Mouse (Mus musculus) liver, adult 2 months (tissue): Measurements from ENCODE around the gene Srgap3.

Experiments used
- CTCF ChIP-seq: fragments of 200-500 bp; IDR thresholded peaks from 2 replicates; pipeline ENCODE4 v1.5.1; 2011; ENCODE audit warnings: low read depth, low read length, control low read depth
- POLR2A ChIP-seq: fragments of 200-500 bp; IDR thresholded peaks from 2 replicates; pipeline ENCODE4 v1.6.1; 2011; ENCODE audit warnings: low read length, control low read depth; ENCODE audit not compliant: insufficient read depth; ENCODE audit errors: extremely low read depth

- TF ChIP-seq CTCF (no peak), POLR2A (no peak)
Observed at GRCm38 (mm10) chr6:112846863-112847262, 100.2 kb downstream of the Srgap3 start.
